In the genomic region with DNA sequence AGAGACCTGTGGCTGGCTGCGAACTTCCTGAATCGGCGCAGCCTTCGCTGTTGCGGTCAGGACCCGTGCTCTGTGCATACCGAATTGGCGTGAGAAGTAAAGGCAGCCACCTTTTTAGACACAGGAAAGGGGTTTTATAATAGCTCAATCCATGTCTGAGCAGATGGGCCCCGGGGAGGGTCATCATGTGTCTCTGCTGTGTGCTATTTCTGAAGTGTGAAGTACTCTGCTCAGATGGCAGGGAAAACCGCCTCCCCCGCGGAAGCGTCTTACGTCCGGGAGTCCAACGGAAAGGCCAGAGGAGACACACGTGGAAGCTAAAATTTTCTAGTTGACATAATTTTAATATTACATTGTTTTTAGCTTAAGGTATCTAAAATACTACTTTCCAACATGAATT, we compare ENCODE assay signal across 11 mouse cellular contexts. TPM values are rescaled to one million over a fixed set of nuclear protein-coding genes. Genes with fewer than 3 reads are reported as not detected.
A peak's percentile ranks its signal among the peaks of the same experiment; 100 is the strongest.
DNase-seq lines count a peak whose midpoint lies in the region; ATAC-seq lines count a peak whose summit lies in the region.
"Had no signal": no experiment of that assay in that cellular context is flagged by ENCODE, and none has a peak within 500 bp of the region (broad histone marks: within the 10 kb centered on the region; RNA-seq: fewer than 3 reads in every experiment).

No protein-coding gene starts in this region.

- no peaks in the 10 kb centered on the region for H3K9me3 ChIP-seq in intestine, embryonic 16.5 days (ENCODE audit: control insufficient read depth, low read length)
- H3K9me3 ChIP-seq in intestine, embryonic 15.5 days, result no peaks in the 10 kb centered on the region
- H3K9me3 ChIP-seq: liver, embryonic 13.5 days had no signal

- H3K27ac ChIP-seq in intestine, embryonic 16.5 days (ENCODE audit: low read length), result peak overlapping the region; percentile 92
- no peak overlapping the region for H3K27ac ChIP-seq in intestine, embryonic 15.5 days
- H3K27ac ChIP-seq: hindbrain, postnatal 0 days; liver, embryonic 13.5 days had no signal

- peaks cover 27% of the 10 kb centered on the region for H3K4me1 ChIP-seq in intestine, embryonic 16.5 days (ENCODE audit: control insufficient read depth, insufficient read depth, low read length)
- H3K4me1 ChIP-seq in intestine, embryonic 15.5 days (replicated peaks), result peaks cover 19% of the 10 kb centered on the region

- no peak overlapping the region for H3K4me2 ChIP-seq in intestine, embryonic 16.5 days (ENCODE audit: low read depth, low read length)
- H3K4me2 ChIP-seq in intestine, embryonic 15.5 days (replicated peaks), result no peak overlapping the region
- H3K4me2 ChIP-seq: liver, embryonic 13.5 days had no signal

- H3K4me3 ChIP-seq in intestine, embryonic 16.5 days (ENCODE audit: low read length), result no peak overlapping the region
- H3K4me3 ChIP-seq in intestine, embryonic 15.5 days (replicated peaks), result no peak overlapping the region
- H3K4me3 ChIP-seq: liver, embryonic 13.5 days had no signal

- no peaks in the 10 kb centered on the region for H3K36me3 ChIP-seq in intestine, embryonic 16.5 days (ENCODE audit: control insufficient read depth, insufficient read depth, low read length)
- no peaks in the 10 kb centered on the region for H3K36me3 ChIP-seq in intestine, embryonic 15.5 days
- H3K36me3 ChIP-seq: liver, embryonic 13.5 days had no signal

- 90% methylated on average over 17 of the region's 17 CpGs for whole genome bisulfite sequencing in intestine, embryonic 16.5 days
- WGBS in intestine, embryonic 15.5 days, result 94% methylated on average over 17 of the region's 17 CpGs

- no peak overlapping the region for H3K9ac ChIP-seq in intestine, embryonic 16.5 days (ENCODE audit: low read depth, low read length)
- H3K9ac ChIP-seq in intestine, embryonic 15.5 days, result no peak overlapping the region
- H3K9ac ChIP-seq: liver, embryonic 13.5 days had no signal

- no peak for ATAC-seq in intestine, embryonic 16.5 days
- no peak for ATAC-seq in intestine, embryonic 15.5 days
- ATAC-seq: forebrain, embryonic 14.5 days; hindbrain, postnatal 0 days had no signal

- peak; percentile 80 for DNase-seq in cerebellum, adult 9-10 months
- DNase-seq in frontal cortex, postnatal 14 days (ENCODE audit: low spot score in 2 of 2), result peak; percentile 41 to 43
- peak; percentile 67 to 80 for DNase-seq in right cerebral cortex, postnatal 10 days (ENCODE audit: low spot score in 2 of 2)
- no peak for DNase-seq in urinary bladder, postnatal 25 days (ENCODE audit: low spot score)
- no peak for DNase-seq in thymus, postnatal 0 days (ENCODE audit: low spot score)
- DNase-seq: liver, embryonic 13.5 days; lung, postnatal 36 days had no signal

- no peaks in the 10 kb centered on the region for H3K27me3 ChIP-seq in intestine, embryonic 16.5 days (replicated peaks; ENCODE audit: control insufficient read depth, insufficient read depth, low read length)
- no peaks in the 10 kb centered on the region for H3K27me3 ChIP-seq in intestine, embryonic 15.5 days (replicated peaks)
- H3K27me3 ChIP-seq: liver, embryonic 13.5 days had no signal

RNA-seq across cellular contexts. Expression of a gene that starts 42.5 kb away (rescaled TPM):
- polyA plus RNA-seq in intestine, embryonic 16.5 days (2015; fragmentation: Nextera tagmentation; extraction: Ambion mirVana), result 5.9 and 12.1 TPM in 2 replicates
- 15.9 and 16.7 TPM in 2 replicates for polyA plus RNA-seq in intestine, embryonic 15.5 days (2015; fragmentation: Nextera tagmentation; extraction: Ambion mirVana)
- 3.1 and 3.6 TPM in 2 replicates for polyA plus RNA-seq in thymus, postnatal 0 days (2015; fragmentation: Nextera tagmentation; extraction: Ambion mirVana)

Comparison
In these comparisons a context has a peak if more than half of its experiments do, and no peak if none do; other contexts are left out.
1. DNase-seq: peak in cerebellum, adult 9-10 months (single experiment), frontal cortex, postnatal 14 days (2 of 2) and right cerebral cortex, postnatal 10 days (2 of 2); none in urinary bladder, postnatal 25 days (single experiment) and thymus, postnatal 0 days (single experiment).